14 mouse cellular contexts compared by ENCODE assay signal in genomic region chr10:111073262-111073661, GRCm38 (mm10).
DNase-seq lines count a peak whose midpoint lies in the region; ATAC-seq lines count a peak whose summit lies in the region.
"Had no signal": no experiment of that assay in that cellular context is flagged by ENCODE, and none has a peak within 500 bp of the region (broad histone marks: within the 10 kb centered on the region; RNA-seq: fewer than 3 reads in every experiment).

No protein-coding gene starts in this region.

- H3K27me3 ChIP-seq in forebrain, embryonic 11.5 days (ENCODE audit: control insufficient read depth, insufficient read depth, low read length) = no peaks in the 10 kb centered on the region; the same call in 1 of the 2 replicates
- H3K27me3 ChIP-seq in forebrain, embryonic 12.5 days = peaks cover 22% of the 10 kb centered on the region; the same call in 1 of the 2 replicates
- no peaks in the 10 kb centered on the region for H3K27me3 ChIP-seq in midbrain, embryonic 15.5 days (replicated peaks)
- H3K27me3 ChIP-seq: heart, embryonic 15.5 days had no signal

- 20% methylated on average over 14 of the region's 14 CpGs for WGBS in forebrain, embryonic 11.5 days
- WGBS in forebrain, embryonic 12.5 days = 18% methylated on average over 14 of the region's 14 CpGs
- 18% methylated on average over 14 of the region's 14 CpGs for WGBS in midbrain, embryonic 15.5 days

- no peak overlapping the region for H3K9ac ChIP-seq in forebrain, embryonic 11.5 days (ENCODE audit: low read length)
- no peak overlapping the region for H3K9ac ChIP-seq in forebrain, embryonic 12.5 days
- no peak overlapping the region for H3K9ac ChIP-seq in midbrain, embryonic 15.5 days
- H3K9ac ChIP-seq: embryonic facial prominence, embryonic 13.5 days; heart, embryonic 15.5 days had no signal

- H3K4me1 ChIP-seq in forebrain, embryonic 11.5 days (replicated peaks; ENCODE audit: control insufficient read depth, insufficient read depth, low read length) = no peaks in the 10 kb centered on the region; the same call in 1 of the 2 replicates
- H3K4me1 ChIP-seq in forebrain, embryonic 12.5 days = peaks cover 24% of the 10 kb centered on the region
- peaks cover 11% of the 10 kb centered on the region for H3K4me1 ChIP-seq in midbrain, embryonic 15.5 days

- H3K36me3 ChIP-seq in forebrain, embryonic 11.5 days (ENCODE audit: control insufficient read depth, insufficient read depth, low read length) = no peaks in the 10 kb centered on the region
- H3K36me3 ChIP-seq in forebrain, embryonic 12.5 days (replicated peaks) = no peaks in the 10 kb centered on the region
- H3K36me3 ChIP-seq in midbrain, embryonic 15.5 days (replicated peaks) = no peaks in the 10 kb centered on the region
- H3K36me3 ChIP-seq: embryonic facial prominence, embryonic 13.5 days; heart, embryonic 15.5 days had no signal

- H3K9me3 ChIP-seq in forebrain, embryonic 11.5 days (ENCODE audit: control insufficient read depth, low read length) = no peaks in the 10 kb centered on the region
- no peaks in the 10 kb centered on the region for H3K9me3 ChIP-seq in forebrain, embryonic 12.5 days
- H3K9me3 ChIP-seq in midbrain, embryonic 15.5 days = no peaks in the 10 kb centered on the region
- H3K9me3 ChIP-seq: embryonic facial prominence, embryonic 13.5 days; heart, embryonic 15.5 days had no signal

- DNase-seq in forebrain, embryonic 11.5 days (ENCODE audit: low spot score) = no peak
- DNase-seq in R1 (ENCODE audit: low read depth, low spot score) (peak; percentile 9), adipocyte (ENCODE audit: low spot score) (no peak)
- DNase-seq in kidney, adult 9 months = peak; percentile 87
- no peak for DNase-seq in urinary bladder, postnatal 25 days (ENCODE audit: low spot score)
- DNase-seq in gastrocnemius, postnatal 4 days (ENCODE audit: low spot score in 2 of 2) = no peak
- DNase-seq: adrenal gland, postnatal 10 days; cerebellum, adult 8-10 months; thymus, adult 2 months had no signal

- H3K4me2 ChIP-seq in forebrain, embryonic 11.5 days (ENCODE audit: low read depth, low read length, severe bottlenecking) = peak overlapping the region; percentile 15; the same call in 1 of the 2 replicates
- no peak overlapping the region for H3K4me2 ChIP-seq in forebrain, embryonic 12.5 days
- peak overlapping the region; percentile 10; the same call in 1 of the 2 replicates for H3K4me2 ChIP-seq in midbrain, embryonic 15.5 days
- H3K4me2 ChIP-seq: embryonic facial prominence, embryonic 13.5 days; heart, embryonic 15.5 days had no signal

- H3K27ac ChIP-seq in forebrain, embryonic 11.5 days (ENCODE audit: low read depth, low read length) = no peak overlapping the region
- no peak overlapping the region for H3K27ac ChIP-seq in forebrain, embryonic 12.5 days
- no peak overlapping the region for H3K27ac ChIP-seq in midbrain, embryonic 15.5 days
- H3K27ac ChIP-seq: embryonic facial prominence, embryonic 13.5 days; heart, embryonic 15.5 days had no signal

- ATAC-seq in forebrain, embryonic 11.5 days (replicated peaks; ENCODE audit: low FRiP score) = 0 out of 2 replicates have a peak, but pooled peaks have one; percentile 37
- ATAC-seq in forebrain, embryonic 12.5 days (ENCODE audit: low FRiP score) = no peak
- peak; percentile 67 for ATAC-seq in midbrain, embryonic 15.5 days (replicated peaks)

- H3K4me3 ChIP-seq in forebrain, embryonic 11.5 days (ENCODE audit: low read depth, low read length) = no peak overlapping the region
- no peak overlapping the region for H3K4me3 ChIP-seq in forebrain, embryonic 12.5 days (replicated peaks)
- H3K4me3 ChIP-seq in midbrain, embryonic 15.5 days = no peak overlapping the region
- H3K4me3 ChIP-seq: embryonic facial prominence, embryonic 13.5 days; heart, embryonic 15.5 days; myocyte had no signal

Comparison
In these comparisons a context has a peak if more than half of its experiments do, and no peak if none do; other contexts are left out.
1. DNase-seq: peak in R1 (single experiment) and kidney, adult 9 months (single experiment); none in forebrain, embryonic 11.5 days (single experiment), urinary bladder, postnatal 25 days (single experiment), adipocyte (single experiment) and gastrocnemius, postnatal 4 days (0 of 2).